Mouse (Mus musculus) midbrain, embryonic 12.5 days (tissue): Measurements from ENCODE around the gene Ccr1l1. TPM values are rescaled to one million over a fixed set of nuclear protein-coding genes. Genes with fewer than 3 reads are reported as not detected.

Source experiments
- ATAC-seq: fragments of 200-750 bp; cut with Nextera tagmentation; 2 replicates; pipeline ENCODE4 v1.8.0; 2017; ENCODE audit warnings: low read depth, moderate TSS enrichment, moderate library complexity; ENCODE audit not compliant: low FRiP score
- H3K27ac ChIP-seq: fragments of 300-500 bp; sonication (generic); replicated peaks from 2 replicates; pipeline ENCODE4 v1.5.1; 2016; ENCODE audit warnings: mild to moderate bottlenecking
- H3K27me3 ChIP-seq: fragments of 300-500 bp; sonication (generic); 2 replicates; pipeline ENCODE4 v1.6.1; 2016; ENCODE audit warnings: mild to moderate bottlenecking
- H3K36me3 ChIP-seq: fragments of 300-500 bp; sonication (generic); 2 replicates; pipeline ENCODE4 v1.6.1; 2016
- H3K4me1 ChIP-seq: fragments of 300-500 bp; sonication (generic); 2 replicates; pipeline ENCODE4 v1.6.1; 2016
- H3K4me2 ChIP-seq: fragments of 300-500 bp; sonication (generic); replicated peaks from 2 replicates; pipeline ENCODE4 v1.6.1; 2016; ENCODE audit warnings: mild to moderate bottlenecking, moderate library complexity
- H3K4me3 ChIP-seq: fragments of 300-500 bp; sonication (generic); 2 replicates; pipeline ENCODE4 v1.5.1; 2016; ENCODE audit warnings: mild to moderate bottlenecking
- H3K9ac ChIP-seq: fragments of 300-500 bp; sonication (generic); replicated peaks from 2 replicates; pipeline ENCODE4 v1.6.1; 2016; ENCODE audit warnings: mild to moderate bottlenecking, moderate library complexity
- H3K9me3 ChIP-seq: fragments of 300-500 bp; sonication (generic); 2 replicates; pipeline ENCODE4 v1.6.1; 2016; ENCODE audit warnings: mild to moderate bottlenecking
- WGBS: fragments of 180-500 bp; shearing (Covaris S2); methylation state at CpG from one replicate; pipeline ENCODE4 v1.1.7; 2016; 5-methylcytosine and 5-hydroxymethylcytosine counted together
- polyA plus RNA-seq: library from polyadenylated mRNA; unstranded; fragments of >200 nt; fragmentation: Nextera tagmentation; extraction: Ambion mirVana; gene quantifications from 2 replicates; pipeline ENCODE4 v1.2.1, GENCODE M21; 2016

The Ccr1l1 gene
- polyA plus RNA-seq, 1 experiment from 2014 or later: not detected

DNA sequence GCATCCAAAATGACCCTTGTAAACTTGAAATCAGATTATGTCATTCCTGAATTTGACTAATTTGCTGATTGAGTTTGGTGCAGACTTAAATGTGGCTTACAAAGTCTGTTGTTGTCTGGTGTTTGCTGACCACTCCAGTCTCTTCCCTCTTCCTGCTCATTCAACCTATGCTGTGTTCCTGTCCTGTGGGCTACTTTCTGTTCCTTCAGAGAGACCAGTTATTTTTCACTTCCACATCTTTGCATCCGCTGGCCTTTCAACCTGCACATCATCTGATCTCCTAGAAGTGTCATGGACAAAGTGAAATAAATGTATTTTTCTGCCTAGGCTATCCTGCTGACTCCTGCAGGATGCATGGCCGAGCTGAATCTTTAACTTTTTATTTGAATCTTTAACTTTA lies 24.7 kb downstream of the Ccr1l1 start:
- no peaks in the 10 kb centered on the region for H3K27me3 ChIP-seq
- no peak overlapping the region for H3K27ac ChIP-seq
- 74% methylated on average over 2 of the region's 2 CpGs for WGBS
- H3K9me3 ChIP-seq: no peaks in the 10 kb centered on the region
- no peaks in the 10 kb centered on the region for H3K36me3 ChIP-seq
- no peak overlapping the region for H3K4me2 ChIP-seq
- ATAC-seq: no peak
- no peaks in the 10 kb centered on the region for H3K4me1 ChIP-seq
- H3K9ac ChIP-seq: no peak overlapping the region
- no peak overlapping the region for H3K4me3 ChIP-seq

- no peaks in the 10 kb centered on the region for H3K27me3 ChIP-seq
- H3K4me3 ChIP-seq: no peak overlapping the region
- no peak overlapping the region for H3K27ac ChIP-seq
- no peaks in the 10 kb centered on the region for H3K4me1 ChIP-seq
- H3K9ac ChIP-seq: no peak overlapping the region
- no peak overlapping the region for H3K4me2 ChIP-seq
- no peaks in the 10 kb centered on the region for H3K36me3 ChIP-seq
- 92% methylated on average over 1 of the region's 1 CpGs for WGBS
- no peak for ATAC-seq
- no peaks in the 10 kb centered on the region for H3K9me3 ChIP-seq
Observed at GRCm38 (mm10) chr9:123951176-123951575, 27.0 kb downstream of the Ccr1l1 start.

DNA sequence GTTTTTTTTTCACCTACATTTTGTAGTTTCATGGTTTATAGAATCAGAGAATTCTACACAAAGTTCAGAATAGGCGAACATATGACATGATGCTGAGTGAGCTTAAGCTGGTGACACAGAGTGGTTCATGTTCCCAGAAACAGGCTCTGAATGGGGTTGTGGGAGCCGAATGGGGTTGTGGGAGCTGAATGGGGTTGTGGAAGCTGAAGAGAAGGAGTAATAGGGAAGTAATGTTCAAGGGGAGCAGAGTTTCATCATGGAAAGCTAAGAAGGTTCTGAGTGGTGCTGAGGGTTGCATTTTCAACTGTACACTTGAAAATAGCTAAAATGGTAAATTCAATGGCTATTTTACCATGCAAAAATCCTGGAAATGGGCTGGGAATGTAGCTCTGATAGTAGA lies 28.8 kb downstream of the Ccr1l1 start:
- Histone ChIP-seq H3K36me3 (no peaks in the 10 kb centered on the region), H3K4me1 (no peaks in the 10 kb centered on the region), H3K4me3 (no peak overlapping the region), H3K9ac (no peak overlapping the region), H3K9me3 (no peaks in the 10 kb centered on the region), H3K4me2 (no peak overlapping the region), H3K27me3 (no peaks in the 10 kb centered on the region), H3K27ac (no peak overlapping the region)
- no peak for ATAC-seq
- WGBS: 82% methylated on average over 2 of the region's 2 CpGs

DNA sequence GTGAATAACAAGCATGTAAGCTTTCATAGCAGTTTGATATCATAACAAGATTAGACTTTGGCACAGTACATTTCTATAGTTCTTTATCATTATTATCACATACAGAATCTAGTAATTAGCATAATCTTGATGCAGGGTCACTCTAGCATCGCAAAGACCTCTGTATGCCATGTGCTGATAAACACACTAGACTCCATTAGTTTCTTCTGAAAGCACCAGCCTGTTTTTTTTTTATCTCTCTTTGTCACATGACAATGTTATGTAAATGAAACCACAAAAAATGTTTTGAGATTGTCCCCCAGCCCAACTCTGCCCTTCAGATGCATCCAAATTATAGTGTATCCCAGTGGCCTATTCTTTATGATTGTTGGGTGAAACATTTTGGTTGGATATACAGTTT lies 30.4 kb downstream of the Ccr1l1 start:
- H3K4me1 ChIP-seq: no peaks in the 10 kb centered on the region
- H3K4me2 ChIP-seq: no peak overlapping the region
- no peaks in the 10 kb centered on the region for H3K9me3 ChIP-seq
- WGBS: 65% methylated on average over 1 of the region's 1 CpGs
- H3K9ac ChIP-seq: no peak overlapping the region
- no peak for ATAC-seq
- H3K36me3 ChIP-seq: no peaks in the 10 kb centered on the region
- H3K4me3 ChIP-seq: no peak overlapping the region
- H3K27ac ChIP-seq: no peak overlapping the region
- H3K27me3 ChIP-seq: no peaks in the 10 kb centered on the region

- H3K9me3 ChIP-seq: no peaks in the 10 kb centered on the region
- 91% methylated on average over 3 of the region's 3 CpGs for WGBS
- 0 out of 2 replicates have a peak, but pooled peaks cover 3% of the 10 kb centered on the region for H3K27me3 ChIP-seq
- H3K4me1 ChIP-seq: no peaks in the 10 kb centered on the region
- H3K9ac ChIP-seq: no peak overlapping the region
- no peak overlapping the region for H3K4me3 ChIP-seq
- H3K36me3 ChIP-seq: no peaks in the 10 kb centered on the region
- no peak overlapping the region for H3K27ac ChIP-seq
- H3K4me2 ChIP-seq: no peak overlapping the region
- no peak for ATAC-seq
Observed at GRCm38 (mm10) chr9:123942025-123942424, 36.2 kb downstream of the Ccr1l1 start.

- no peak overlapping the region for H3K27ac ChIP-seq
- H3K9ac ChIP-seq: no peak overlapping the region
- H3K36me3 ChIP-seq: no peaks in the 10 kb centered on the region
- no peak overlapping the region for H3K4me3 ChIP-seq
- WGBS: 89% methylated on average over 2 of the region's 2 CpGs
- H3K27me3 ChIP-seq: 0 out of 2 replicates have a peak, but pooled peaks cover 3% of the 10 kb centered on the region
- no peaks in the 10 kb centered on the region for H3K4me1 ChIP-seq
- H3K9me3 ChIP-seq: no peaks in the 10 kb centered on the region
- ATAC-seq: no peak
- H3K4me2 ChIP-seq: no peak overlapping the region
Observed at GRCm38 (mm10) chr9:123941316-123941715, 36.9 kb downstream of the Ccr1l1 start.

DNA sequence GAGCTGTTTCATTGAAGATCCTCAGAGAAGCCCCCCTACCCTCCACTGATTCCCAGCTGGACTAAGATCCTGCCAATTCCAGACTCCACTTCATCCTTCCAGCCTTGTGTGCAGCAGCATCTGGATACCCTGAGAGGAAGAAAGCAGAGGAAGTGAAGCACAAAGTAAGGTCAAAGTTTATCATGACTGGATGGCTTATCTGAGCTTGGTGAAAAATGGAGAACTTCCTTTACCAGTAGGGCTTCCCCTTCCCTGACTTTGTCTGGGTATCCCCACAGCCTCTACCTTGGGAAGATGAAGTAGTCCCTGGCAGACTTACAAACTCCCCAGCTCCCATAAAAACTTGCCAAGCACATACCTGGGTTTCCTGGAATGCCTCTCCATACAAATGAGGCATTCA lies 37.6 kb downstream of the Ccr1l1 start:
- Histone ChIP-seq H3K4me3 (no peak overlapping the region), H3K4me1 (no peaks in the 10 kb centered on the region), H3K27me3 (0 out of 2 replicates have a peak, but pooled peaks cover 3% of the 10 kb centered on the region), H3K4me2 (no peak overlapping the region), H3K27ac (no peak overlapping the region), H3K9ac (no peak overlapping the region), H3K9me3 (no peaks in the 10 kb centered on the region), H3K36me3 (no peaks in the 10 kb centered on the region)
- ATAC-seq: no peak

GRCm38 (mm10) chr9:123940168-123940567 lies 38.0 kb downstream of the Ccr1l1 start:
- Histone ChIP-seq H3K36me3 (no peaks in the 10 kb centered on the region), H3K27me3 (0 out of 2 replicates have a peak, but pooled peaks cover 3% of the 10 kb centered on the region), H3K4me3 (no peak overlapping the region), H3K9me3 (no peaks in the 10 kb centered on the region), H3K4me2 (no peak overlapping the region), H3K9ac (no peak overlapping the region), H3K4me1 (no peaks in the 10 kb centered on the region), H3K27ac (no peak overlapping the region)
- WGBS: 70% methylated on average over 1 of the region's 1 CpGs
- no peak for ATAC-seq

GRCm38 (mm10) chr9:123937989-123938388 lies 40.2 kb downstream of the Ccr1l1 start:
- H3K9ac ChIP-seq: no peak overlapping the region

DNA sequence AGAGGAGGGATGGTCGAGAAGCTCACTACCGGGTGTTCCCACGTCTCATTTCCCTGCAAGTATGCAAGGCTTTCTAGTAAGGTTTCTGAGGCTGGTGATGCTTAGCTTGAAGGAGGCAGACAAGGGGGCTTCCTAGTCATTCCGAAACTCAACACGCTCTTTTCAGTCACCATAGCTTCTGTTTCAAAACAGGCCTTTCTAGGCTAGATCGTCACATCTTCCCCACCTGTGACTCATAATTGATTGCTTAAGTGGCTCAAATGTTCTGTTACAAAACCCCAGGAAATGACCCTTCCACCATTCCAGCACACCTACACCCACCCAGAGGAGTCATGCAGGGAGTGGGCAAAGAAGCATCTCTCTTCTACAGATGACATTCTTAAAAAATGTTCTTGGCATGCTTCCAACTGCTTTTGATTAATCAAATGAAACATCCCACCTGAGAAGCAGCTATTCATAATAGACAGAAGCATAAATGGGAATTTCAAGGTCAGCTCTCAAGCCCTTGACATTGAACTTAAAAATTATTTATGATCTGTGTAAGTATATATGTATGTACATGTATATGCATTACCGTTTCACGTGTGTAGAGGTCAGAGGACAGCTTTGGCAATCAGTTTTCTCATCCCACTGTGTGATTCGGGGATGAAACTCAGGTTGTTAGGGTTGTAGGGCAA lies 41.5 kb downstream of the Ccr1l1 start:
- 88% methylated on average over 9 of the region's 9 CpGs for WGBS

More at GRCm38 (mm10) chr9:123937989-123938388, 40.2 kb downstream of the Ccr1l1 start:
- Histone ChIP-seq H3K9me3 (no peaks in the 10 kb centered on the region), H3K4me3 (no peak overlapping the region), H3K4me2 (no peak overlapping the region), H3K27ac (no peak overlapping the region), H3K4me1 (no peaks in the 10 kb centered on the region), H3K36me3 (no peaks in the 10 kb centered on the region), H3K27me3 (0 out of 2 replicates have a peak, but pooled peaks cover 3% of the 10 kb centered on the region)
- no peak for ATAC-seq
- 92% methylated on average over 2 of the region's 2 CpGs for WGBS

GRCm38 (mm10) chr9:123935776-123936175 lies 42.4 kb downstream of the Ccr1l1 start:
- no peak overlapping the region for H3K4me3 ChIP-seq
- H3K27ac ChIP-seq: no peak overlapping the region
- no peaks in the 10 kb centered on the region for H3K9me3 ChIP-seq
- 93% methylated on average over 5 of the region's 5 CpGs for WGBS
- H3K36me3 ChIP-seq: no peaks in the 10 kb centered on the region
- 0 out of 2 replicates have a peak, but pooled peaks cover 2% of the 10 kb centered on the region for H3K27me3 ChIP-seq
- no peaks in the 10 kb centered on the region for H3K4me1 ChIP-seq
- no peak for ATAC-seq
- H3K4me2 ChIP-seq: no peak overlapping the region
- no peak overlapping the region for H3K9ac ChIP-seq

More for the DNA sequence above, 41.5 kb downstream of the Ccr1l1 start:
- Histone ChIP-seq H3K9ac (no peak overlapping the region), H3K9me3 (no peaks in the 10 kb centered on the region), H3K36me3 (no peaks in the 10 kb centered on the region), H3K4me2 (no peak overlapping the region), H3K27ac (no peak overlapping the region), H3K4me1 (no peaks in the 10 kb centered on the region), H3K4me3 (no peak overlapping the region), H3K27me3 (0 out of 2 replicates have a peak, but pooled peaks cover 3% of the 10 kb centered on the region)
- ATAC-seq: no peak

DNA sequence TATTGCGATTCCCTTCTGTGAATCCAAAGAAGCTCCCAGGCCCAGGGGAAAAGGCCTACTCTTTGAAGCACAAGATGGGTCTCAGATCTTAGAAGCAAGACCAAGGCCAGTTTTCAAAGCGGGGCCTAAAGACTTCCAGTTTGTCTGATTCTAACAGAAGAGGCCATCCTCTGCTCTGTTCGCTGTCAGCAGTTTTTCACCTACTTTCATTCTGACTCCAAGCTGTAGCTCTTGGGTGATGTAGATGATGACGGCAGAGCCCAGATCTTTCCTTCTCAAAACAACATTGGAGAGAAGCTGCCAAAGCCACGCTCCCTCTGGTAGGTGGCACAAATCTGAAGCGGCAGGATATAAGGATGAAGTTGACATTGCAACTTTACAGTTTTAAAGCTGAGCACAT lies 42.9 kb downstream of the Ccr1l1 start:
- 96% methylated on average over 6 of the region's 6 CpGs for WGBS
- no peak overlapping the region for H3K27ac ChIP-seq
- H3K36me3 ChIP-seq: no peaks in the 10 kb centered on the region
- ATAC-seq: no peak
- H3K4me1 ChIP-seq: no peaks in the 10 kb centered on the region
- H3K4me3 ChIP-seq: no peak overlapping the region
- H3K4me2 ChIP-seq: no peak overlapping the region
- H3K9me3 ChIP-seq: no peaks in the 10 kb centered on the region
- H3K9ac ChIP-seq: no peak overlapping the region
- no peaks in the 10 kb centered on the region for H3K27me3 ChIP-seq
